Comparison of ENCODE assay signal across 31 mouse cellular contexts in genomic region chr7:55809967-55810366, GRCm38 (mm10). TPM values are rescaled to one million over a fixed set of nuclear protein-coding genes. Genes with fewer than 3 reads are reported as not detected.
"Had no signal": no experiment of that assay in that cellular context is flagged by ENCODE, and none has a peak within 500 bp of the region (broad histone marks: within the 10 kb centered on the region; RNA-seq: fewer than 3 reads in every experiment).

No protein-coding gene starts in this region.

- H3K27me3 ChIP-seq: limb, embryonic 12.5 days; limb, embryonic 13.5 days; limb, embryonic 15.5 days; liver, embryonic 12.5 days; liver, embryonic 13.5 days; liver, embryonic 15.5 days; lung, embryonic 15.5 days; megakaryocyte, embryonic 14.5 days; midbrain, embryonic 12.5 days; midbrain, embryonic 15.5 days; neural tube, embryonic 12.5 days had no signal

- H3K9me3 ChIP-seq: limb, embryonic 10.5 days; limb, embryonic 12.5 days; limb, embryonic 13.5 days; limb, embryonic 15.5 days; liver, embryonic 12.5 days; liver, embryonic 13.5 days; liver, embryonic 15.5 days; lung, embryonic 15.5 days; megakaryocyte, embryonic 14.5 days; midbrain, embryonic 10.5 days; midbrain, embryonic 12.5 days; midbrain, embryonic 15.5 days; neural tube, embryonic 12.5 days had no signal

- H3K4me1 ChIP-seq: limb, embryonic 10.5 days; limb, embryonic 12.5 days; limb, embryonic 13.5 days; limb, embryonic 15.5 days; liver, embryonic 12.5 days; liver, embryonic 13.5 days; liver, embryonic 15.5 days; lung, embryonic 15.5 days; midbrain, embryonic 10.5 days; midbrain, embryonic 12.5 days; midbrain, embryonic 15.5 days; neural tube, embryonic 12.5 days had no signal

- H3K27ac ChIP-seq: limb, embryonic 10.5 days; limb, embryonic 12.5 days; limb, embryonic 13.5 days; limb, embryonic 15.5 days; liver, embryonic 12.5 days; liver, embryonic 13.5 days; liver, embryonic 14.5 days; liver, embryonic 15.5 days; lung, embryonic 15.5 days; macrophage; midbrain, embryonic 10.5 days; midbrain, embryonic 12.5 days; midbrain, embryonic 15.5 days; neural tube, embryonic 12.5 days had no signal

- H3K4me3 ChIP-seq: limb, embryonic 10.5 days; limb, embryonic 12.5 days; limb, embryonic 13.5 days; limb, embryonic 15.5 days; liver, embryonic 12.5 days; liver, embryonic 13.5 days; liver, embryonic 15.5 days; lung, embryonic 15.5 days; megakaryocyte, embryonic 14.5 days; midbrain, embryonic 10.5 days; midbrain, embryonic 12.5 days; midbrain, embryonic 15.5 days; myocyte; neural tube, embryonic 12.5 days had no signal

- DNase-seq: left cerebral cortex, postnatal 4 days; liver; liver, embryonic 13.5 days; liver, postnatal 0 days; lung, adult 18-20 months; lung, adult 2 months; lung, embryonic 14.5 days; lung, postnatal 10 days; lung, postnatal 14 days; lung, postnatal 36 days; lung, postnatal 4 days; midbrain, embryonic 14.5 days had no signal

- H3K4me2 ChIP-seq: limb, embryonic 12.5 days; limb, embryonic 13.5 days; limb, embryonic 15.5 days; liver, embryonic 11.5 days; liver, embryonic 12.5 days; liver, embryonic 13.5 days; liver, embryonic 15.5 days; lung, embryonic 14.5 days; lung, embryonic 15.5 days; midbrain, embryonic 12.5 days; midbrain, embryonic 15.5 days; neural tube, embryonic 12.5 days had no signal

- ATAC-seq: liver, embryonic 12.5 days; liver, postnatal 0 days; lung, postnatal 0 days; midbrain, embryonic 15.5 days; midbrain, embryonic 16.5 days had no signal

- H3K9ac ChIP-seq: limb, embryonic 12.5 days; limb, embryonic 13.5 days; limb, embryonic 15.5 days; liver, embryonic 12.5 days; liver, embryonic 13.5 days; liver, embryonic 14.5 days; liver, embryonic 15.5 days; liver, postnatal 0 days; lung, embryonic 14.5 days; lung, embryonic 15.5 days; midbrain, embryonic 12.5 days; midbrain, embryonic 15.5 days; neural tube, embryonic 12.5 days had no signal

RNA-seq across cellular contexts. Expression of gene Siglech, which starts 42.0 kb away (rescaled TPM):
- total RNA-seq: megakaryocyte-erythroid progenitor cell, adult 5-6 weeks had no signal
- polyA plus RNA-seq: myocyte had no signal
